Mouse (Mus musculus): ENCODE data around the gene Vmn1r116. TPM values are rescaled to one million over a fixed set of nuclear protein-coding genes. Genes with fewer than 3 reads are reported as not detected.

Gene Vmn1r116
- not detected for polyA plus RNA-seq (2015; fragmentation: Illumina TruSeq; extraction: RNeasy Lipid Tissue Mini Kit (QIAGEN cat#74804); ENCODE audit: insufficient read depth, low replicate concordance)

DNA sequence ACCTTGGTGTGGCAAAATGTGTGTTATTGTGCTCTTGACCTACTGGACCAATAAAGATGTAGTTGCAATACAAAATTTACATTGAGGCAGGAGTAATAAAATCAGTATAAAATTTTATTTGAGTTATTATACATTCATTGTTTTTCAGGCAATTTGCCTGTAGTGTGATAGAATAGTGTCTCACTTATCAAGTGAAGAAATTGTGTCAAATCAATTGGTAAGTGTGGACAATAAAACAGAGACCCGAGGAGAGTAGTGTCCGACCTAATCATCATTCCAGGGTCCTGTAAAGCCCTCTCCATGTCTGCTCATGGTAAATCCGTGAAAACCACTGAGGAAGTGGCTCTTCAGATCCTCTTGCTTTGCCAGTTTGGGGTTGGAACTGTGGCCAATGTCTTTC, at the start of gene Vmn1r116:
Gene Vmn1r116 (plus strand): TSS at position 301 of the 400 bp plus-strand sequence.

DNA sequence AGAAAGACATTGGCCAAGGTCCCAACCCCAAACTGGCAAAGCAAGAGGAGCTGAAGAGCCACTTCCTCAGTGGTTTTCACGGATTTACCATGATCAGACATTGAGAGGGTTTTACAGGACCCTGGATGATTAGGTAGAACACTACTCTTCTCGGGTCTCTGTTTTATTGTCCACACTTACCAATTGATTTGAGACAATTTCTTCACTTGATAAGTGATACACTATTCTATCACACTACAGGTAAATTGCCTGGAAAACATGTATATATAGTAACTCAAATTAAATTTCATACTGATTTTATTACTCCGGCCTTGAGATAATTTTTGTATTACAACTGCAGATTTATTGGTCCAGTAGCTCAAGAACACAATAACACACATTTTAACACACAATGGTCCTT, 27.2 kb upstream of the Vmn1r116 start, which contains the start of gene Vmn1r115:
Gene Vmn1r115 (minus strand): TSS at position 101 of the 400 bp plus-strand sequence.

DNA sequence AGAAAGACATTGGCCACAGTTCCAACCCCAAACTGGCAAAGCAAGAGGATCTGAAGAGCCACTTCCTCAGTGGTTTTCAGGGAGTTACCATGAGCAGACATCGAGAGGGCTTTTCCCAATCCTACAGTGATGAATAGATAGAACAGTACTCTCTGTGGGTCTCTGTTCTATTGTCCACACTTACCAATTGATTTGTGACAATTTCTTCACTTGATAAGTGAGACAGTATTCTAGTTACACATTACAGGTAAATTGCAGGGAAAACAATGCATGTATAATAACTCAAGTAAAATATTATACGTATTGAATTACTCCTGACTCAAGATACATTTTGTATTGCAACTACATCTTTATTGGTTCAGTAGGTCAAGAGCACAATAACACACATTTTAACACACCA, 12.0 kb downstream of the Vmn1r116 start, which contains the start of gene Vmn1r117:
Gene Vmn1r117 (minus strand): TSS at position 101 of the 400 bp plus-strand sequence.

DNA sequence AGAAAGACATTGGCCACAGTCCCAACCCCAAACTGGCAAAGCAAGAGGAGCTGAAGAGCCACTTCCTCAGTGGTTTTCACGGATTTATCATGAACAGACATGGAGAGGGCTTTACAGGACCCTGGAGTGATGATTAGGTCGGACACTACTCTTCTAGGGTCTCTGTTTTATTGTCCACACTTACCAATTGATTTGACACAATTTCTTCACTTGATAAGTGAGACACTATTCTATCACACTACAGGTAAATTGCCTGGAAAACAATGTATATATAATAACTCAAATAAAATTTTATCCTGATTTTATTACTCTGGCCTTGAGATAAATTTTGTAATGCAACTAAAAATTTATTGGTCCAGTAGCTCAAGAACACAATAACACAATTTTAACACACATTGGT, 40.2 kb downstream of the Vmn1r116 start, which contains the start of gene Vmn1r118:
Gene Vmn1r118 (minus strand): TSS at position 101 of the 400 bp plus-strand sequence.

Other genes starting within 250 kb of the Vmn1r116 start
- gene Vmn1r107, start 203.3 kb upstream of the Vmn1r116 start, polyA plus RNA-seq (2015; fragmentation: Illumina TruSeq; extraction: RNeasy Lipid Tissue Mini Kit (QIAGEN cat#74804); ENCODE audit: insufficient read depth, low replicate concordance): not detected
- not detected for gene Vmn1r111, start 169.0 kb upstream of the Vmn1r116 start, polyA plus RNA-seq (2015; fragmentation: Illumina TruSeq; extraction: RNeasy Lipid Tissue Mini Kit (QIAGEN cat#74804); ENCODE audit: insufficient read depth, low replicate concordance)
- gene Gm10668, start 141.6 kb upstream of the Vmn1r116 start, polyA plus RNA-seq (2015; fragmentation: Illumina TruSeq; extraction: RNeasy Lipid Tissue Mini Kit (QIAGEN cat#74804); ENCODE audit: insufficient read depth, low replicate concordance): not detected
- not detected for gene Vmn1r112, start 101.1 kb upstream of the Vmn1r116 start, polyA plus RNA-seq (2015; fragmentation: Illumina TruSeq; extraction: RNeasy Lipid Tissue Mini Kit (QIAGEN cat#74804); ENCODE audit: insufficient read depth, low replicate concordance)
- not detected for gene Vmn1r113, start 85.0 kb upstream of the Vmn1r116 start, polyA plus RNA-seq (2015; fragmentation: Illumina TruSeq; extraction: RNeasy Lipid Tissue Mini Kit (QIAGEN cat#74804); ENCODE audit: insufficient read depth, low replicate concordance)
- gene Vmn1r114, start 60.1 kb upstream of the Vmn1r116 start, polyA plus RNA-seq (2015; fragmentation: Illumina TruSeq; extraction: RNeasy Lipid Tissue Mini Kit (QIAGEN cat#74804); ENCODE audit: insufficient read depth, low replicate concordance): not detected
- gene Vmn1r115, start 27.3 kb upstream of the Vmn1r116 start, polyA plus RNA-seq (2015; fragmentation: Illumina TruSeq; extraction: RNeasy Lipid Tissue Mini Kit (QIAGEN cat#74804); ENCODE audit: insufficient read depth, low replicate concordance): not detected
- not detected for gene Vmn1r117, start 11.9 kb downstream of the Vmn1r116 start, polyA plus RNA-seq (2015; fragmentation: Illumina TruSeq; extraction: RNeasy Lipid Tissue Mini Kit (QIAGEN cat#74804); ENCODE audit: insufficient read depth, low replicate concordance)
- not detected for gene Vmn1r118, start 40.1 kb downstream of the Vmn1r116 start, polyA plus RNA-seq (2015; fragmentation: Illumina TruSeq; extraction: RNeasy Lipid Tissue Mini Kit (QIAGEN cat#74804); ENCODE audit: insufficient read depth, low replicate concordance)
- gene Vmn1r119, start 140.2 kb downstream of the Vmn1r116 start, polyA plus RNA-seq (2015; fragmentation: Illumina TruSeq; extraction: RNeasy Lipid Tissue Mini Kit (QIAGEN cat#74804); ENCODE audit: insufficient read depth, low replicate concordance): not detected
- gene Vmn1r120, start 181.5 kb downstream of the Vmn1r116 start, polyA plus RNA-seq (2015; fragmentation: Illumina TruSeq; extraction: RNeasy Lipid Tissue Mini Kit (QIAGEN cat#74804); ENCODE audit: insufficient read depth, low replicate concordance): not detected
- gene Vmn1r121, start 226.3 kb downstream of the Vmn1r116 start, polyA plus RNA-seq (2015; fragmentation: Illumina TruSeq; extraction: RNeasy Lipid Tissue Mini Kit (QIAGEN cat#74804); ENCODE audit: insufficient read depth, low replicate concordance): not detected

Data from spleen, adult 10 weeks (tissue).